Mouse (Mus musculus): ENCODE measurements around the gene Gm17949. TPM values are rescaled to one million over a fixed set of nuclear protein-coding genes. Genes with fewer than 3 reads are reported as not detected.

Gene Gm17949
- total and polyA plus RNA-seq, 3 experiments = not detected

GRCm38 (mm10) chr17:56990115-56990746 is 21.0 kb upstream of the Gm17949 start, which contains the start of gene Clpp:
TSS of gene Clpp (plus strand) at chr17:56990305.
- DNase-seq = peak; percentile 97

GRCm38 (mm10) chr17:56990966-56991365 is 20.3 kb upstream of the Gm17949 start:
- no peak for DNase-seq

GRCm38 (mm10) chr17:56995046-56995445 is 16.2 kb upstream of the Gm17949 start:
- DNase-seq = peak; percentile 65

- DNase-seq = peak; percentile 66
Measured at GRCm38 (mm10) chr17:56996506-56996905, 14.8 kb upstream of the Gm17949 start.

GRCm38 (mm10) chr17:56997029-56997667 is 14.1 kb upstream of the Gm17949 start, which contains the start of gene Alkbh7:
TSS of gene Alkbh7 (plus strand) at chr17:56997339.
- peak; percentile 98 for DNase-seq

- peak; percentile 77 for DNase-seq
Measured at GRCm38 (mm10) chr17:56999414-56999813, 11.9 kb upstream of the Gm17949 start.

- peak; percentile 48 for DNase-seq
Measured at GRCm38 (mm10) chr17:56999968-57000609, 11.2 kb upstream of the Gm17949 start, which contains the start of gene Pspn. TSS of gene Pspn (minus strand) at chr17:57000018.

GRCm38 (mm10) chr17:57001228-57001627 is 10.0 kb upstream of the Gm17949 start:
- DNase-seq = no peak

GRCm38 (mm10) chr17:57003994-57004393 is 7.3 kb upstream of the Gm17949 start:
- DNase-seq = no peak

GRCm38 (mm10) chr17:57007137-57007905 is 3.9 kb upstream of the Gm17949 start:
- no peak for DNase-seq

- no peak for DNase-seq
Measured at GRCm38 (mm10) chr17:57010911-57011235, 396 bp upstream of the Gm17949 start.

- no peak for DNase-seq
Measured at GRCm38 (mm10) chr17:57012245-57012795, 1.1 kb downstream of the Gm17949 start.

GRCm38 (mm10) chr17:57019693-57020092 is 8.4 kb downstream of the Gm17949 start:
- DNase-seq = no peak

- DNase-seq = no peak
Measured at GRCm38 (mm10) chr17:57020960-57021359, 9.7 kb downstream of the Gm17949 start.

GRCm38 (mm10) chr17:57027471-57027870 is 16.2 kb downstream of the Gm17949 start:
- DNase-seq = no peak

GRCm38 (mm10) chr17:57029691-57030090 is 18.4 kb downstream of the Gm17949 start:
- peak; percentile 58 for DNase-seq

- DNase-seq = peak; percentile 54
Measured at GRCm38 (mm10) chr17:57030931-57031660, 19.8 kb downstream of the Gm17949 start, which contains the start of gene Khsrp. TSS of gene Khsrp (minus strand) at chr17:57031522.

GRCm38 (mm10) chr17:57031661-57032420 is 20.6 kb downstream of the Gm17949 start:
- peak; percentile 99 for DNase-seq

GRCm38 (mm10) chr17:57032854-57033253 is 21.6 kb downstream of the Gm17949 start:
- DNase-seq = no peak

- no peak for DNase-seq
Measured at GRCm38 (mm10) chr17:57038978-57039377, 27.7 kb downstream of the Gm17949 start.

All from adrenal gland, adult 2 months (tissue).